Mouse (Mus musculus): ENCODE results near the gene Celsr2.

DNA sequence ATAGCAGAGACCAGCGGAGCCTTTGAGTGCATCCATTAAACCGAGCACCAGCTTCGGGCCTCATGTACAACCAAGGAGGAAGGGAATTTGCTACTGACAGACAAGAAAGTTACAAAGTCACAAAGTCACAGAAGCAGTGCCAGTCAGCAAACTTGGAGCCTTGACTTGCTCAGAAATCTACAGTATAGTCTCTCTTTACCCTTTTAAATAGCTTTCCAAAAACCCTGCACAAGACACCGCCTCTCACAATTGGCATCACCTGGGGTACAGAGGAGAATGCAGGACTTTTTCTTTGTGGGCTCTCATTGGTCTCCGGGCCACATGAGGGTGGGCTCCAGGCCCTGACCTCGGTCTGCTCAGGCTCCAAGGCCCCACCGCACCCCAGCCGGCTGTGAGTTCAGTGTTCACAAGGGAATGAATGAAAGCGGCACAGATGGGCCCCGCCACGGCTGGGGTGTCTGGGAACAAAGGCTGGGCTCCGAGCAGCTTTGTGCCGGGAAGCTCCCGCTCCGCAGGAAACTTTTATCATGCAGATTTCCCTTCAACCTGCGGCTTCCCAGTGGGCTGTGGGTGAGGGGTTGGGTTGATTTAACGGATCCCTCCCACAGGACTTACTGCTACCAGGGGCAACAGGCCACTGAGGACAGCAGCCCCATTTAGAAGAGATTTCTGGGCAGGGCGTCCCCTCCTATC, 18.0 kb upstream of the Celsr2 start:
- TF ChIP-seq CTCF (IDR thresholded peaks at IDR 0.05; ENCODE audit: control insufficient read depth, insufficient read depth, low read length) = no peak
- no peak for TF ChIP-seq POLR2A (IDR thresholded peaks at IDR 0.05; ENCODE audit: borderline replicate concordance, control insufficient read depth, low read depth, low read length)
